Mouse (Mus musculus): ENCODE data around the gene Gatc. TPM values are rescaled to one million over a fixed set of nuclear protein-coding genes. Genes with fewer than 3 reads are reported as not detected.
"Not testable (repeated sequence)": the region's sequence is repeated elsewhere in the genome, so short reads cannot be mapped to it uniquely, and the experiment has no call there.

The Gatc gene
- 28.8 and 31.1 TPM in 2 replicates for polyA plus RNA-seq (2012; rRNA removed)

DNA sequence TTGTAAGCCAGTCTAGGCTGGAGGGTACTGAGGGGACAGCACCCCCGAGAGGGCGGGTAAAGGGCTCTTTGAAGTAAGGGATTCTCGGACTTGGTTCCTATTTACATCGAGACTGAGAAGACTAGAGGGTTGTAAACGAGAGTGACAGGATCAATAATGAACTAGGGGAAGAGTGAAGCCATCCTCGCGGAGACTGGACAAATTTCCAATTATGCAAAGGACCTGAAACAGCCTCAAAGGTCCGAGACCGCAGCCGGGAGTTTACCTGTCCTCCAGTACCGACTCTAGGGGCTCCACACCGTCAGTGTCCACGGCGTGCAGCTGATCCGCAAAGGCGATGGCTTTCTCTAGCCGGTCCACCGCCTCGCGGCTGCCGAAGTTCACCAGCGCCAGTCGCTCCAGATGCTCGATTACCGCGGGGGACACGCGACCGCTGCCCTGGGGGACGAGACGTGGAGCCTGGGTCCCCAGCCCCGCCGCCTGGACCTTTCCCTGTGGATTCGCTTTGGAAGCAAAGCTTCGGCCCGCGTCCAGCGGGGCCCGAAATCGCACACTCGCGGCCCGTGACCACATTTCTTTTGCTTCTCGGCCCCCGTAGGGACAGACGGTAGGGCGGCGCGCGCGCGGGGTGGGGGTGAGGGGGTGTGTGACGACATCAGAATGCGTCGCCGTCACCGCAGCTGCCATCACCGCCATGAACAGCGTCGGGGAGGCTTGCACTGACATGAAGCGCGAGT is at the start of gene Gatc, which contains the start of gene Triap1:
Gatc (minus strand) TSS at position 602 of the 737 bp plus-strand sequence.
Triap1 (plus strand) TSS at position 649 of the 737 bp plus-strand sequence.
- TF ChIP-seq CTCF (IDR thresholded peaks at IDR 0.05; ENCODE audit: extremely low read depth, insufficient read depth, low read length) (no peak), POLR2A (IDR thresholded peaks at IDR 0.05; ENCODE audit: extremely low read depth, insufficient read depth, low read length) (peak; percentile 88)
- H3K27ac ChIP-seq (ENCODE audit: insufficient read depth, low read length) = peak within 1 kb of the TSS; percentile 76

DNA sequence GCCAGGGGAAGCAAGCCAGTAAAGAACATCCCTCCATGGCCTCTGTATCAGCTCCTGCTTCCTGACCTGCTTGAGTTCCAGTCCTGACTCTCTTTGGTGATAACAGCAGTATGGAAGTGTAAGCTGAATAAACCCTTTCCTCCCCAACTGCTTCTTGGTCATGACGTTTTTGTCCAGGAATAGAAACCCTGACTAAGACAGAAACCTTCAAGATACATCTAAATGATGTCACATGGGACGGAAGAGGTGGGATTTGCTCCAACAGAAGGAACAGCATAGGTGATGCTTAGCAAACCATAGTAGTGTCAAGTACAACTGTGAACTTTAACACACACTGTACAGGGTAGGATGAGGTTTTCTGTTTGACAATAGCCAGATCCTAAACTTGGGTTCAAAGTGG is 37.9 kb upstream of the Gatc start:
- H3K4me1 ChIP-seq (ENCODE audit: control insufficient read depth, insufficient read depth, low read length); H3K27ac ChIP-seq (ENCODE audit: insufficient read depth, low read length); H3K4me3 ChIP-seq (ENCODE audit: insufficient read depth, low read length): not testable (repeated sequence)

More for the DNA sequence above, at the start of gene Gatc, which contains the start of gene Triap1:
- H3K4me3 ChIP-seq (ENCODE audit: insufficient read depth, low read length) = peak within 1 kb of the TSS; percentile 95
- peaks cover 6% of the 10 kb centered on the region; the same call in 1 of the 2 replicates for H3K4me1 ChIP-seq (ENCODE audit: control insufficient read depth, insufficient read depth, low read length)

DNA sequence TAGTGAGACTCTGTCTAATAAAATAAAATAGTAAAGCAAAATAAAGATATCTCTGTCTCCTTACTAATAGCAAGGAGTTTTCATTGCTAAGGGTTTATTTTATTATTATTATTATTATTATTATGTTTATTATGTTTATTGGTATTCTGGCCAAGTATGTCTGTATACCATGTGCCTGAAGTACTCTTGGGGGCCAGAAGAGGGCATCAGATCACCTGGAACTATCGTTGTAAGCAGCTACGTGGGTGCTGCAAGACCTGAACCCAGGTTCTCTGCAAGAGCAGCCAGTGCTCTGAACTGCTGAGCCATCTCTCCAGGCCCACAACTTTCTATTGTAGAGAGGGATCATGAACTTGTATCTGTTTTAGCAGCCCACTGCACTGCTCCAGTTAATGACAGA is 34.5 kb upstream of the Gatc start:
- Histone ChIP-seq H3K27ac (ENCODE audit: insufficient read depth, low read length) (no peak overlapping the region), H3K4me1 (ENCODE audit: control insufficient read depth, insufficient read depth, low read length) (no peaks in the 10 kb centered on the region), H3K4me3 (ENCODE audit: insufficient read depth, low read length) (no peak overlapping the region)
- TF ChIP-seq CTCF (IDR thresholded peaks at IDR 0.05; ENCODE audit: extremely low read depth, insufficient read depth, low read length) (no peak), POLR2A (IDR thresholded peaks at IDR 0.05; ENCODE audit: extremely low read depth, insufficient read depth, low read length) (no peak)

DNA sequence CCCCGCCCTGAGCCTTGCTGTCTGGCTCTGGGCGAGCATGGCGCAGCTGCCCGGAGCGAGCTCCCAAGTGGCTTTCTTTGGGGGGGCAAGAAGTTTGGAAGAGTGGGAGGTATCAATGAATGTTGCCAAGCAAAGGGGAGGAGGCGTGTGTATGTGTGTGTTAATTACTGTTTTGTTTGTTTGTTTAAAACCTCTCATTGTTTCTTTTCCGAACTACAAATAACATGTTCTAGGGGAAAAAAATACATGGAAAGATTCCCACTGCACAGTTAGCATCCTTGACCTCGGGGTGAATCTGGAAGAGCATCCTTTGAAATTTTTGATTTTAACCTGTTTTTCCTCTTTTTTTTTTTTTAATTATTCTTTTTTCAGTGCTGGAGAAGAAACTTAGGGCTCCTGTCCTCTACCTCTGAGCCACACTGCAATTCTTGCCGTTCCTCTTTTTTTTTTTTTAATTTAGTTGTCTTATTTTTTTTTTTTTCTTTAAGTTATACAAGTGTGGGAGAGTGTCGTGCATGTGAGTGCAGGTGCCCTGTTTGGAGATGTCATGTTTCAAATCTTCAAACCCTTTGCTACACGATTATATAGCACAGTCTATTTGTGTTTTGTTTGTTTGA is 33.3 kb upstream of the Gatc start:
- Histone ChIP-seq H3K4me3 (ENCODE audit: insufficient read depth, low read length) (no peak overlapping the region), H3K4me1 (ENCODE audit: control insufficient read depth, insufficient read depth, low read length) (no peaks in the 10 kb centered on the region), H3K27ac (ENCODE audit: insufficient read depth, low read length) (no peak overlapping the region)
- no peak for TF ChIP-seq CTCF (IDR thresholded peaks at IDR 0.05; ENCODE audit: extremely low read depth, insufficient read depth, low read length)
- TF ChIP-seq POLR2A (IDR thresholded peaks at IDR 0.05; ENCODE audit: extremely low read depth, insufficient read depth, low read length) = no peak

DNA sequence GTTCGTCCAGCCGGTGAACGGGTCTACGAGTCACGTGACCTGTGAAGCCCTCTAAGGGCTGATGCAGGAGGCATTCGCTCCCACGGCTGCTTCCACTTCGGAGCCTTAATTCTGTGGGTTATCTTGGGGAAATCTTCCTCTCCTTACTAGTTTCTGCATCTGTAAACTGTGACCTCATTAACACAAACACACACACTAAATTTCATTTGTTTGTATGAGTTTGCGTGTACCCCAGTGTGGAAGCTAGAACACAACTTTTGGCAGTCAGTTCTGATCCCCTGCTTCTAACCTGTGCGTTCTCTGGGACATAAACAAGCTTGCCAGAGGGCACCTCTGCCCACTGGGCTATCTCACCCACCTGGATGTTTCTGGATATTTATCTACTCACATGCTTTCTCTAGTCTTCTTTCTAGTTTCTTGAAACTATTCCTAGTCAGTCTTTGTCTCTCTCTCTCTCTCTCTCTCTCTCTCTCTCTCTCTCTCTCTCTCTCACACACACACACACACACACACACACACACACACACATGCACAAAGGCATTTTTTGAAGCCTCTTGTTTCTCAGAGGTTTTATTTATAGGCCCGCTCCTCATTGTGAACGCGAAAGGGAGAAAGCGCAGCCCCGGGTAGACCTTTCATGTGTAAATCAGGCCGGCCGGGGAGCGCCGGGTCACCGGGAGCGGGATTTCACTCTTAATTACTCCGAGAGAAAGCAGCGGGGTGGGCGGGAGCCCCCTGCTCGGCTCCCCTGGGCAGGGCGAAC is 32.6 kb upstream of the Gatc start:
- Histone ChIP-seq H3K4me1 (ENCODE audit: control insufficient read depth, insufficient read depth, low read length) (no peaks in the 10 kb centered on the region), H3K27ac (ENCODE audit: insufficient read depth, low read length) (no peak overlapping the region), H3K4me3 (ENCODE audit: insufficient read depth, low read length) (no peak overlapping the region)
- no peak for TF ChIP-seq CTCF (IDR thresholded peaks at IDR 0.05; ENCODE audit: extremely low read depth, insufficient read depth, low read length)
- TF ChIP-seq POLR2A (IDR thresholded peaks at IDR 0.05; ENCODE audit: extremely low read depth, insufficient read depth, low read length) = no peak

DNA sequence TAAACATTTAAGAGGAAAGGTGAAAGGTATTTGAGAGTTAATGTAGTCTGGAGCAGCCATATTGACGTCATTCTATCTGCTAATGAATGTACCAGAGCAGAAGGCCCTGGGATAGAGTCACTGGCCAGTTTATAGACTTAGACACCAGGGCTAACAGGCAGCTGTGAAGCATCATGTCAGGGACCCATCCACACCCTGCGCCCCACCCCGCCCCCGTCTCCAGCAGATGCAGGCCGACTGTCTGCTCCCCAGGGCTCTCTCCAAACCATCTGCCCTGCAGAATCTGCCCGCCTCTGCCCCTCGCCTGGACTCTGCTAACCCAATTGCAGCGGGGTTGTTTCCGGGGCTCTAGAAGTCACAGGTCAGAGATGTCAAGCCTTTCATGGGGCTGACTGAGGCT is 30.8 kb upstream of the Gatc start:
- H3K27ac ChIP-seq (ENCODE audit: insufficient read depth, low read length) = no peak overlapping the region
- H3K4me1 ChIP-seq (ENCODE audit: control insufficient read depth, insufficient read depth, low read length) = no peaks in the 10 kb centered on the region
- no peak overlapping the region for H3K4me3 ChIP-seq (ENCODE audit: insufficient read depth, low read length)
- TF ChIP-seq CTCF (IDR thresholded peaks at IDR 0.05; ENCODE audit: extremely low read depth, insufficient read depth, low read length) = no peak
- no peak for TF ChIP-seq POLR2A (IDR thresholded peaks at IDR 0.05; ENCODE audit: extremely low read depth, insufficient read depth, low read length)

DNA sequence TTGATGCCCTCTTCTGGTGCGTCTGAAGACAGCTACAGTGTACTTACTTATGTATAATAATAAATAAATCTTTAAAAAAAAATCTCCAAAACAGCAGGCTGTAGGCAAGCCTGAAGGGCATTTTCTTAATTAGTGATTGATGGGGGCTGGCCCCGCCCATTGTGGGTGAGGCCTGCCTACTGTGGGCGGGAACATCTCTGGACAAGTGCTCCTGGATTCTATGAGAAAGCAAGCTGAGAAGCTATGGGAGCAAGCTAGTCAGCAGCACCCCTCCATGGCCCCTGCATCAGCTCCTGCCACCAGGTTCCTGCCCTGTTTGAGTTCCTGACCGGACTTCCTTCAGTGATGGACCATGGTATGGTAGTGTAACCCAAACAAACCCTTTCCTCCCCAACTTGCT is 23.8 kb upstream of the Gatc start:
- H3K4me1 ChIP-seq (ENCODE audit: control insufficient read depth, insufficient read depth, low read length) = peaks cover 4% of the 10 kb centered on the region
- no peak overlapping the region for H3K4me3 ChIP-seq (ENCODE audit: insufficient read depth, low read length)
- no peak overlapping the region for H3K27ac ChIP-seq (ENCODE audit: insufficient read depth, low read length)
- TF ChIP-seq POLR2A (IDR thresholded peaks at IDR 0.05; ENCODE audit: extremely low read depth, insufficient read depth, low read length) (no peak), CTCF (IDR thresholded peaks at IDR 0.05; ENCODE audit: extremely low read depth, insufficient read depth, low read length) (no peak)

DNA sequence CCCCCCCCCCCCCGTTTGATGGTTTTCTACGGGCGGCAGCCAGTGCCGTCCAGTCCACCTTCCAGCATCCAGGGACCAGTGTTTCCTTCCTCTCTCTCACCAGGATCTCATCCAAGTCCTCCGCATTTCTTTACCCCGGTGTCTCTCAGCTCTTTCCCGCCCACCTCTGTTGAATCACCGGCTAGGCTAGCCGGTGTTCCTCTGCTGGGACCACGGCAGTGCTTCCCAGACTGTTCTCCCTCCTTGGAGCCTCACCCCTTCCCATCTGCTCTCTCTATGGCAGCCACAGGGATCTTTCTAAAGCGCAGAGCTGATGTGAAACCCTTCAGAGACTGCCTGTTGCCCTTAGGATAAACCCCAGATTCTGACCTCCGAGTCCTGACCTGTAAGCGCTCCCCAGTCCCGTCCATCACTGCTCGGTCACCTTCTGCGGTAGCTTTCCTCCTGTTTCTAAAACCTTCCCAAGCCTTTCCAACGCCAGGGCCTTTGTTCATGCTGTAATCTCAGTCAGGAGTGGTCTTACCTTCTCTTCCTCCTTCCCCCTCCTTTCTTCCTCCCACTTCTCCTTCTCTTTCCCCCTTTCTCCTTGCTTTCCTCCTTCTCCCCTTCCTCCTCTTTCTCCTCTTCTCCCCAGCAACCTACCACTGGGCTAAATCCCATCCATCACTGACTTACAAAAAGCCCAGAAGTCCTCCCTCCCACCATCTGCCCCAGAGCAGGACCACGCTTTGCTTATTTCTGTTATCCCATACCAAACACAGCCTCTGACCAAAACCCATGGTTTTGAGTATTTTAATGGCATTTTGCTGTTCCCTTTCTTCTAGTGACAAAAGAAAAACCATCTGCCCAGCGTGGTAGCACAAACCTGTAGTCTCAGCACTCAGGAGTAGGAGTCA is 22.1 kb upstream of the Gatc start:
- TF ChIP-seq CTCF (IDR thresholded peaks at IDR 0.05; ENCODE audit: extremely low read depth, insufficient read depth, low read length) (no peak), POLR2A (IDR thresholded peaks at IDR 0.05; ENCODE audit: extremely low read depth, insufficient read depth, low read length) (no peak)
- H3K4me3 ChIP-seq (ENCODE audit: insufficient read depth, low read length) = no peak overlapping the region
- H3K4me1 ChIP-seq (ENCODE audit: control insufficient read depth, insufficient read depth, low read length) = peaks cover 4% of the 10 kb centered on the region
- 0 out of 2 replicates have a peak overlapping the region, but pooled peaks have one; percentile 11 for H3K27ac ChIP-seq (ENCODE audit: insufficient read depth, low read length)

DNA sequence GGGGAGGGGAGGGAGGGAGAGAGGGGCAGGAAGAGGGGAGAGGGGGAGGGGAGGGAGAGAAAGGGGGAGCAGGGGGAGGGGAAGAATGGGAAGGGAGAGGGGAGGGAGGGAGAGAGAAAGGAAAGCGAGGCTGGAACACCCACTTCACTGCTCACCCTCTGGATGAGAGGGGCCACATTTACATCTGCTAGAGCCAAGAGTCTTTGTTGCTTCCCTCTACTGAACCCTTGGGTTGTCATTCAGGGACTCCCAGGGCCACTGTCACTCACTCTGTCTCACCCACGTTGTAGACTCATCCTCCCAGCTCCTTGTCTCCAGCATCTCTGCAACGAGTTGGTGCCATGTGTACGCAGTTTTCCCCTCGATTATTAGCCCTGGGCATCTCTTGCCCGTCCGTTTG is 21.2 kb upstream of the Gatc start:
- TF ChIP-seq POLR2A (IDR thresholded peaks at IDR 0.05; ENCODE audit: extremely low read depth, insufficient read depth, low read length) = no peak
- TF ChIP-seq CTCF (IDR thresholded peaks at IDR 0.05; ENCODE audit: extremely low read depth, insufficient read depth, low read length) = no peak
- Histone ChIP-seq H3K27ac (ENCODE audit: insufficient read depth, low read length) (no peak overlapping the region), H3K4me1 (ENCODE audit: control insufficient read depth, insufficient read depth, low read length) (peaks cover 4% of the 10 kb centered on the region), H3K4me3 (ENCODE audit: insufficient read depth, low read length) (no peak overlapping the region)

Data from cortical plate, adult 2 months (tissue).